Mouse (Mus musculus) myocyte (in vitro differentiated cells): ENCODE measurements around the gene H2-M10.6. TPM values are rescaled to one million over a fixed set of nuclear protein-coding genes. Genes with fewer than 3 reads are reported as not detected.

Experiments
- H3K27me3 ChIP-seq: one replicate; pipeline ENCODE4 v1.6.1; 2011; ENCODE audit not compliant: control insufficient read depth, insufficient read depth, insufficient read length
- H3K36me3 ChIP-seq: one replicate; pipeline ENCODE4 v1.6.1; 2011; ENCODE audit not compliant: control insufficient read depth, insufficient read depth
- H3K4me2 ChIP-seq: one replicate; pipeline ENCODE4 v1.6.1; 2011; ENCODE audit warnings: low read depth, control low read depth
- H3K4me3 ChIP-seq: one replicate; pipeline ENCODE4 v1.5.1; 2011; ENCODE audit warnings: mild to moderate bottlenecking, control low read depth, moderate library complexity
- H3K79me2 ChIP-seq: one replicate; pipeline ENCODE4 v1.6.1; 2011; ENCODE audit not compliant: control insufficient read depth, insufficient read depth
- H3ac ChIP-seq: one replicate; pipeline ENCODE4 v1.6.1; 2011; ENCODE audit not compliant: control insufficient read depth, insufficient read length
- CEBPB ChIP-seq: IDR thresholded peaks from 2 replicates; pipeline ENCODE4 v1.6.1; 2011; ENCODE audit warnings: mild to moderate bottlenecking, moderate library complexity; ENCODE audit not compliant: poor library complexity, insufficient read depth, severe bottlenecking
- E2F4 ChIP-seq: IDR thresholded peaks from one replicate; pipeline ENCODE4 v1.6.1; 2011; ENCODE audit warnings: mild to moderate bottlenecking, control low read depth, moderate library complexity; ENCODE audit not compliant: insufficient read depth
- MAX ChIP-seq: IDR thresholded peaks from one replicate; pipeline ENCODE4 v1.6.1; 2011; ENCODE audit warnings: low read depth, mild to moderate bottlenecking, control low read depth
- MYOD1 ChIP-seq, 3 experiments: IDR thresholded peaks; one replicate each; pipeline ENCODE4 v1.6.1; 2011; ENCODE audit warnings: control low read depth in 2 of 3, low read depth in 2 of 3, mild to moderate bottlenecking in 2 of 3, moderate library complexity in 1 of 3; ENCODE audit not compliant: insufficient read length in 2 of 3, control insufficient read depth in 1 of 3
- MYOG ChIP-seq, 3 experiments: IDR thresholded peaks; one replicate each; pipeline ENCODE4 v1.6.1; 2011; ENCODE audit warnings: control low read depth in 2 of 3, low read depth in 2 of 3, mild to moderate bottlenecking in 2 of 3; ENCODE audit not compliant: insufficient read length in 2 of 3, control insufficient read depth in 1 of 3, insufficient read depth in 1 of 3
- POLR2A ChIP-seq: IDR thresholded peaks from one replicate; pipeline ENCODE4 v1.6.1; 2011; ENCODE audit warnings: low read depth, mild to moderate bottlenecking, control low read depth, moderate library complexity; ENCODE audit not compliant: insufficient read length
- POLR2AphosphoS2 ChIP-seq: IDR thresholded peaks from one replicate; pipeline ENCODE4 v1.6.1; 2011; ENCODE audit warnings: low read depth, control low read depth; ENCODE audit not compliant: insufficient read length
- REST ChIP-seq: IDR thresholded peaks from one replicate; pipeline ENCODE4 v1.6.1; 2011; ENCODE audit warnings: mild to moderate bottlenecking, control low read depth, moderate library complexity; ENCODE audit not compliant: insufficient read depth, insufficient read length
- SRF ChIP-seq: IDR thresholded peaks from one replicate; pipeline ENCODE4 v1.6.1; 2011; ENCODE audit warnings: low read depth; ENCODE audit not compliant: control insufficient read depth, insufficient read length
- TCF12 ChIP-seq: IDR thresholded peaks from one replicate; pipeline ENCODE4 v1.6.1; 2011; ENCODE audit warnings: mild to moderate bottlenecking, control low read depth; ENCODE audit not compliant: poor library complexity, insufficient read depth, severe bottlenecking
- TCF3 ChIP-seq: IDR thresholded peaks from one replicate; pipeline ENCODE4 v1.6.1; 2011; ENCODE audit warnings: low read depth, control low read depth; ENCODE audit not compliant: insufficient read length
- USF1 ChIP-seq: IDR thresholded peaks from one replicate; pipeline ENCODE4 v1.6.1; 2011; ENCODE audit warnings: low read depth, mild to moderate bottlenecking, control low read depth, moderate library complexity
- polyA plus RNA-seq: library from polyadenylated mRNA; unstranded; fragments of >200 nt; fragmentation: generic; extraction: Trizol; gene quantifications from one replicate; pipeline ENCODE4 v1.2.1, GENCODE M21; 2012; ENCODE audit warnings: missing spikeins

Gene H2-M10.6
- polyA plus RNA-seq, 1 experiment, result not detected

GRCm38 (mm10) chr17:36840961-36841445 is 29.0 kb downstream of the H2-M10.6 start:
- peaks cover 12% of the 10 kb centered on the region for H3K79me2 ChIP-seq
- TF ChIP-seq MAX, result no peak
- H3K4me2 ChIP-seq, result no peak overlapping the region
- no peaks in the 10 kb centered on the region for H3K27me3 ChIP-seq
- no peak overlapping the region for H3K4me3 ChIP-seq
- H3ac ChIP-seq, result no peak overlapping the region
- H3K36me3 ChIP-seq, result no peaks in the 10 kb centered on the region

GRCm38 (mm10) chr17:36843696-36844095 is 31.7 kb downstream of the H2-M10.6 start:
- no peak overlapping the region for H3ac ChIP-seq
- no peak overlapping the region for H3K4me3 ChIP-seq
- peaks cover 8% of the 10 kb centered on the region for H3K36me3 ChIP-seq
- H3K79me2 ChIP-seq, result peaks cover 7% of the 10 kb centered on the region
- TF ChIP-seq POLR2AphosphoS2, result no peak
- no peak for TF ChIP-seq POLR2A
- no peak for TF ChIP-seq MYOD1 (IDR thresholded peaks at IDR 0.05; ENCODE audit: control insufficient read depth in 1 of 3, insufficient read length in 2 of 3, low read depth in 2 of 3)
- TF ChIP-seq E2F4, result no peak
- TF ChIP-seq USF1, result no peak
- TF ChIP-seq SRF, result no peak
- H3K4me2 ChIP-seq, result no peak overlapping the region
- no peaks in the 10 kb centered on the region for H3K27me3 ChIP-seq

GRCm38 (mm10) chr17:36844286-36844719 is 32.3 kb downstream of the H2-M10.6 start:
- Histone ChIP-seq H3K36me3 (peaks cover 8% of the 10 kb centered on the region), H3K4me3 (no peak overlapping the region), H3K79me2 (peaks cover 7% of the 10 kb centered on the region), H3K4me2 (peak overlapping the region; percentile 12), H3ac (no peak overlapping the region), H3K27me3 (no peaks in the 10 kb centered on the region)
- TF ChIP-seq MYOG (IDR thresholded peaks at IDR 0.05; ENCODE audit: control insufficient read depth in 1 of 3, insufficient read depth in 1 of 3, insufficient read length in 2 of 3, low read depth in 2 of 3), result no peak
- TF ChIP-seq MYOD1 (IDR thresholded peaks at IDR 0.05; ENCODE audit: control insufficient read depth in 1 of 3, insufficient read length in 2 of 3, low read depth in 2 of 3), result no peak
- TF ChIP-seq REST, result no peak
- no peak for TF ChIP-seq SRF
- TF ChIP-seq MAX, result no peak
- no peak for TF ChIP-seq USF1
- TF ChIP-seq TCF3, result no peak
- no peak for TF ChIP-seq TCF12
- TF ChIP-seq POLR2A, result no peak
- no peak for TF ChIP-seq POLR2AphosphoS2
- no peak for TF ChIP-seq CEBPB
- no peak for TF ChIP-seq E2F4

GRCm38 (mm10) chr17:36844725-36845124 is 32.8 kb downstream of the H2-M10.6 start:
- no peaks in the 10 kb centered on the region for H3K27me3 ChIP-seq
- TF ChIP-seq CEBPB (no peak), POLR2A (no peak)
- H3K4me2 ChIP-seq, result no peak overlapping the region
- H3K4me3 ChIP-seq, result no peak overlapping the region
- H3K36me3 ChIP-seq, result peaks cover 8% of the 10 kb centered on the region
- H3ac ChIP-seq, result no peak overlapping the region
- H3K79me2 ChIP-seq, result peaks cover 7% of the 10 kb centered on the region

GRCm38 (mm10) chr17:36848911-36849310 is 36.9 kb downstream of the H2-M10.6 start:
- H3K4me3 ChIP-seq, result no peak overlapping the region
- H3K79me2 ChIP-seq, result peaks cover 3% of the 10 kb centered on the region
- H3ac ChIP-seq, result no peak overlapping the region
- H3K36me3 ChIP-seq, result peaks cover 8% of the 10 kb centered on the region
- TF ChIP-seq USF1 (no peak), MYOG (IDR thresholded peaks at IDR 0.05; ENCODE audit: control insufficient read depth in 1 of 3, insufficient read depth in 1 of 3, insufficient read length in 2 of 3, low read depth in 2 of 3) (no peak), SRF (no peak), REST (no peak), E2F4 (no peak), POLR2AphosphoS2 (no peak), POLR2A (no peak), TCF3 (no peak), TCF12 (no peak), MYOD1 (IDR thresholded peaks at IDR 0.05; ENCODE audit: control insufficient read depth in 1 of 3, insufficient read length in 2 of 3, low read depth in 2 of 3) (no peak), MAX (no peak), CEBPB (no peak)
- H3K4me2 ChIP-seq, result no peak overlapping the region
- no peaks in the 10 kb centered on the region for H3K27me3 ChIP-seq
